Mouse (Mus musculus) lung, postnatal 0 days (tissue): ENCODE measurements around the gene Gpr34. TPM values are rescaled to one million over a fixed set of nuclear protein-coding genes. Genes with fewer than 3 reads are reported as not detected.

Source experiments
- ATAC-seq: fragments of 200-750 bp; cut with Nextera tagmentation; 2 replicates; pipeline ENCODE4 v1.8.0; 2017; ENCODE audit warnings: moderate library complexity
- DNase-seq: peaks from one replicate; pipeline ENCODE4 v3.0.0-alpha.2; 2016; ENCODE audit warnings: low spot score
- H3K27ac ChIP-seq: fragments of 300-500 bp; sonication (generic); 2 replicates; pipeline ENCODE4 v1.5.1; 2014; ENCODE audit warnings: antibody characterized with exemption, mild to moderate bottlenecking, low read length, mixed read lengths
- H3K27me3 ChIP-seq: fragments of 300-500 bp; sonication (generic); replicated peaks from 2 replicates; pipeline ENCODE4 v1.6.1; 2014; ENCODE audit warnings: low read length, mixed read lengths; ENCODE audit not compliant: insufficient read depth
- H3K36me3 ChIP-seq: fragments of 300-500 bp; sonication (generic); 2 replicates; pipeline ENCODE4 v1.6.1; 2014; ENCODE audit warnings: low read length, mixed read lengths; ENCODE audit not compliant: insufficient read depth
- H3K4me1 ChIP-seq: fragments of 300-500 bp; sonication (generic); 2 replicates; pipeline ENCODE4 v1.6.1; 2014; ENCODE audit warnings: antibody characterized with exemption, low read depth, low read length, mixed read lengths; ENCODE audit not compliant: insufficient read depth
- H3K4me2 ChIP-seq: fragments of 300-500 bp; sonication (generic); replicated peaks from 2 replicates; pipeline ENCODE4 v1.6.1; 2014; ENCODE audit warnings: low read depth, mild to moderate bottlenecking, low read length, moderate library complexity, mixed read lengths
- H3K4me3 ChIP-seq: fragments of 300-500 bp; sonication (generic); 2 replicates; pipeline ENCODE4 v1.5.1; 2014; ENCODE audit warnings: low read depth, low read length
- H3K9ac ChIP-seq: fragments of 300-500 bp; sonication (generic); replicated peaks from 2 replicates; pipeline ENCODE4 v1.6.1; 2014; ENCODE audit warnings: low read depth, mild to moderate bottlenecking
- H3K9me3 ChIP-seq: fragments of 300-500 bp; sonication (generic); 2 replicates; pipeline ENCODE4 v1.6.1; 2016; ENCODE audit warnings: low read length, mixed read lengths
- CTCF ChIP-seq: IDR thresholded peaks from 2 replicates; pipeline ENCODE4 v1.5.1; 2016; ENCODE audit warnings: antibody characterized with exemption, mild to moderate bottlenecking
- EP300 ChIP-seq: IDR thresholded peaks from 2 replicates; pipeline ENCODE4 v1.6.1; 2016; ENCODE audit warnings: antibody characterized with exemption, mild to moderate bottlenecking, control low read depth
- WGBS: fragments of 180-500 bp; shearing (Covaris S2); extraction: QIAGEN DNeasy Blood & Tissue Kit; methylation state at CpG from one replicate; pipeline ENCODE4 v1.1.7; 2014; 5-methylcytosine and 5-hydroxymethylcytosine counted together
- polyA plus RNA-seq: library from polyadenylated mRNA; unstranded; fragments of >200 nt; fragmentation: Nextera tagmentation; extraction: Ambion mirVana; gene quantifications from 2 replicates; pipeline ENCODE4 v1.2.1, GENCODE M21; 2015

Gene Gpr34
- polyA plus RNA-seq, 1 experiment from 2014 or later, result 4.3 TPM

GRCm38 (mm10) chrX:13659201-13659890, 27.5 kb downstream of the Gpr34 start:
- no peak for TF ChIP-seq EP300
- no peak for TF ChIP-seq CTCF
- 66% methylated on average over 4 of the region's 4 CpGs for WGBS
- Histone ChIP-seq H3K4me2 (no peak overlapping the region), H3K27me3 (no peaks in the 10 kb centered on the region), H3K9ac (no peak overlapping the region), H3K4me1 (no peaks in the 10 kb centered on the region; the same call in 1 of the 2 replicates), H3K4me3 (no peak overlapping the region), H3K9me3 (no peaks in the 10 kb centered on the region), H3K27ac (no peak overlapping the region), H3K36me3 (no peaks in the 10 kb centered on the region)
- ATAC-seq, result no peak
- no peak for DNase-seq

GRCm38 (mm10) chrX:13661063-13661462, 29.2 kb downstream of the Gpr34 start, which contains the start of gene Gpr82:
Gene Gpr82, plus strand, starts transcription at chrX:13661363.
- TF ChIP-seq EP300 (no peak), CTCF (no peak)
- no peak within 1 kb of the TSS for H3K9ac ChIP-seq
- H3K4me1 ChIP-seq, result no peaks in the 10 kb centered on the region
- WGBS, result 90% methylated on average over 5 of the region's 5 CpGs
- H3K4me3 ChIP-seq, result no peak within 1 kb of the TSS
- H3K4me2 ChIP-seq, result no peak within 1 kb of the TSS
- DNase-seq, result no peak
- ATAC-seq, result no peak
- no peaks in the 10 kb centered on the region for H3K36me3 ChIP-seq
- H3K9me3 ChIP-seq, result no peaks in the 10 kb centered on the region
- no peak within 1 kb of the TSS for H3K27ac ChIP-seq
- no peaks in the 10 kb centered on the region for H3K27me3 ChIP-seq

- Histone ChIP-seq H3K4me2 (no peak overlapping the region), H3K27ac (no peak overlapping the region), H3K4me3 (no peak overlapping the region), H3K9me3 (no peaks in the 10 kb centered on the region), H3K9ac (no peak overlapping the region), H3K4me1 (no peaks in the 10 kb centered on the region), H3K27me3 (no peaks in the 10 kb centered on the region), H3K36me3 (no peaks in the 10 kb centered on the region)
- ATAC-seq (no peak), DNase-seq (no peak)
- no peak for TF ChIP-seq CTCF
- WGBS, result 72% methylated on average over 5 of the region's 5 CpGs
Measured at GRCm38 (mm10) chrX:13668867-13669266, 37.0 kb downstream of the Gpr34 start.

GRCm38 (mm10) chrX:13670342-13670741, 38.5 kb downstream of the Gpr34 start:
- Histone ChIP-seq H3K27ac (no peak overlapping the region), H3K9me3 (no peaks in the 10 kb centered on the region), H3K9ac (no peak overlapping the region), H3K36me3 (no peaks in the 10 kb centered on the region), H3K4me1 (no peaks in the 10 kb centered on the region), H3K4me3 (no peak overlapping the region), H3K27me3 (no peaks in the 10 kb centered on the region), H3K4me2 (no peak overlapping the region)
- WGBS, result 77% methylated on average over 3 of the region's 3 CpGs
- TF ChIP-seq CTCF, result no peak
- TF ChIP-seq EP300, result no peak
- no peak for ATAC-seq
- DNase-seq, result no peak

- H3K4me3 ChIP-seq, result no peak overlapping the region
- H3K4me2 ChIP-seq, result no peak overlapping the region
- TF ChIP-seq EP300, result no peak
- no peak for TF ChIP-seq CTCF
- H3K27ac ChIP-seq, result no peak overlapping the region
- no peak overlapping the region for H3K9ac ChIP-seq
- WGBS, result 76% methylated on average over 3 of the region's 3 CpGs
- no peaks in the 10 kb centered on the region for H3K9me3 ChIP-seq
- H3K4me1 ChIP-seq, result no peaks in the 10 kb centered on the region
- ATAC-seq, result no peak
- no peak for DNase-seq
- no peaks in the 10 kb centered on the region for H3K27me3 ChIP-seq
- no peaks in the 10 kb centered on the region for H3K36me3 ChIP-seq
Measured at GRCm38 (mm10) chrX:13673001-13673400, 41.1 kb downstream of the Gpr34 start.

- 81% methylated on average over 3 of the region's 3 CpGs for WGBS
- ATAC-seq (no peak), DNase-seq (no peak)
- H3K9ac ChIP-seq, result no peak overlapping the region
- no peak overlapping the region for H3K4me2 ChIP-seq
- H3K36me3 ChIP-seq, result no peaks in the 10 kb centered on the region
- no peaks in the 10 kb centered on the region for H3K4me1 ChIP-seq
- no peaks in the 10 kb centered on the region for H3K9me3 ChIP-seq
- no peaks in the 10 kb centered on the region for H3K27me3 ChIP-seq
- no peak overlapping the region for H3K27ac ChIP-seq
- no peak for TF ChIP-seq EP300
- no peak for TF ChIP-seq CTCF
- H3K4me3 ChIP-seq, result no peak overlapping the region
Measured at GRCm38 (mm10) chrX:13681748-13682147, 49.9 kb downstream of the Gpr34 start.

GRCm38 (mm10) chrX:13686589-13686988, 54.7 kb downstream of the Gpr34 start:
- Histone ChIP-seq H3K9me3 (no peaks in the 10 kb centered on the region), H3K9ac (no peak overlapping the region), H3K4me3 (no peak overlapping the region), H3K4me1 (no peaks in the 10 kb centered on the region), H3K27ac (no peak overlapping the region), H3K36me3 (no peaks in the 10 kb centered on the region), H3K4me2 (no peak overlapping the region), H3K27me3 (no peaks in the 10 kb centered on the region)
- DNase-seq (no peak), ATAC-seq (no peak)
- WGBS, result 92% methylated on average over 1 of the region's 1 CpGs
- TF ChIP-seq EP300 (no peak), CTCF (no peak)
